Mouse (Mus musculus) midbrain, embryonic 13.5 days (tissue): ENCODE measurements around the gene Zdhhc18. TPM values are rescaled to one million over a fixed set of nuclear protein-coding genes. Genes with fewer than 3 reads are reported as not detected.

ENCODE experiments used
- ATAC-seq: fragments of 200-750 bp; cut with Nextera tagmentation; 2 replicates; pipeline ENCODE4 v1.8.0; 2017; ENCODE audit warnings: mild to moderate bottlenecking, moderate TSS enrichment, moderate library complexity
- H3K27ac ChIP-seq: fragments of 300-500 bp; sonication (generic); 2 replicates; pipeline ENCODE4 v1.5.1; 2015; ENCODE audit warnings: inconsistent platforms, mild to moderate bottlenecking, moderate library complexity
- H3K27me3 ChIP-seq: fragments of 300-500 bp; sonication (generic); 2 replicates; pipeline ENCODE4 v1.6.1; 2015; ENCODE audit warnings: mild to moderate bottlenecking, inconsistent platforms
- H3K36me3 ChIP-seq: fragments of 300-500 bp; sonication (generic); 2 replicates; pipeline ENCODE4 v1.6.1; 2015; ENCODE audit warnings: mild to moderate bottlenecking, inconsistent platforms
- H3K4me1 ChIP-seq: fragments of 300-500 bp; sonication (generic); replicated peaks from 2 replicates; pipeline ENCODE4 v1.6.1; 2015; ENCODE audit warnings: inconsistent platforms
- H3K4me2 ChIP-seq: fragments of 300-500 bp; sonication (generic); replicated peaks from 2 replicates; pipeline ENCODE4 v1.6.1; 2015; ENCODE audit warnings: moderate library complexity, mild to moderate bottlenecking, inconsistent platforms
- H3K4me3 ChIP-seq: fragments of 300-500 bp; sonication (generic); replicated peaks from 2 replicates; pipeline ENCODE4 v1.5.1; 2015; ENCODE audit warnings: mild to moderate bottlenecking, inconsistent platforms
- H3K9ac ChIP-seq: fragments of 300-500 bp; sonication (generic); replicated peaks from 2 replicates; pipeline ENCODE4 v1.6.1; 2015; ENCODE audit warnings: mild to moderate bottlenecking, inconsistent platforms
- H3K9me3 ChIP-seq: fragments of 300-500 bp; sonication (generic); 2 replicates; pipeline ENCODE4 v1.6.1; 2016; ENCODE audit warnings: mild to moderate bottlenecking, inconsistent platforms
- WGBS: fragments of 180-500 bp; shearing (Covaris S2); methylation state at CpG from one replicate; pipeline ENCODE4 v1.1.7; 2015; 5-methylcytosine and 5-hydroxymethylcytosine counted together
- polyA plus RNA-seq: library from polyadenylated mRNA; unstranded; fragments of >200 nt; fragmentation: Nextera tagmentation; extraction: Ambion mirVana; gene quantifications from 2 replicates; pipeline ENCODE4 v1.2.1, GENCODE M21; 2015

Gene Zdhhc18
- polyA plus RNA-seq, 1 experiment from 2014 or later = 3.5 TPM

GRCm38 (mm10) chr4:133673666-133674330, 23.8 kb upstream of the Zdhhc18 start:
- 44% methylated on average over 10 of the region's 10 CpGs for WGBS
- Histone ChIP-seq H3K9me3 (no peaks in the 10 kb centered on the region), H3K4me3 (no peak overlapping the region), H3K9ac (peak overlapping the region; percentile 85; the same call in 1 of the 2 replicates), H3K4me2 (peak overlapping the region; percentile 79; the same call in 1 of the 2 replicates), H3K36me3 (peaks cover 5% of the 10 kb centered on the region; the same call in 1 of the 2 replicates), H3K27me3 (no peaks in the 10 kb centered on the region), H3K27ac (no peak overlapping the region), H3K4me1 (peaks cover 55% of the 10 kb centered on the region)
- no peak for ATAC-seq

GRCm38 (mm10) chr4:133672845-133673647, 23.1 kb upstream of the Zdhhc18 start:
- WGBS = 5% methylated on average over 24 of the region's 24 CpGs
- peak overlapping the region; percentile 70 for H3K4me3 ChIP-seq
- H3K9ac ChIP-seq = peak overlapping the region; percentile 85
- H3K4me2 ChIP-seq = peak overlapping the region; percentile 79
- H3K9me3 ChIP-seq = no peaks in the 10 kb centered on the region
- H3K36me3 ChIP-seq = peaks cover 8% of the 10 kb centered on the region
- H3K27ac ChIP-seq = peak overlapping the region; percentile 96
- H3K4me1 ChIP-seq = peaks cover 55% of the 10 kb centered on the region
- no peaks in the 10 kb centered on the region for H3K27me3 ChIP-seq
- ATAC-seq = no peak; the same call in 1 of the 2 replicates

GRCm38 (mm10) chr4:133671881-133672844, 22.2 kb upstream of the Zdhhc18 start, which contains the start of gene Pigv:
Pigv (minus strand) TSS chr4:133672647.
- peak; percentile 92 for ATAC-seq
- H3K27me3 ChIP-seq = no peaks in the 10 kb centered on the region
- peaks cover 13% of the 10 kb centered on the region; the same call in 1 of the 2 replicates for H3K36me3 ChIP-seq
- under 1% methylated on average over 54 of the region's 76 CpGs for WGBS
- H3K4me1 ChIP-seq = peaks cover 53% of the 10 kb centered on the region
- H3K9ac ChIP-seq = peak within 1 kb of the TSS; percentile 85
- peak within 1 kb of the TSS; percentile 79 for H3K4me2 ChIP-seq
- H3K9me3 ChIP-seq = no peaks in the 10 kb centered on the region
- H3K27ac ChIP-seq = peak within 1 kb of the TSS; percentile 96
- H3K4me3 ChIP-seq = peak within 1 kb of the TSS; percentile 70

GRCm38 (mm10) chr4:133671184-133671880, 21.4 kb upstream of the Zdhhc18 start:
- peak overlapping the region; percentile 96 for H3K27ac ChIP-seq
- peak overlapping the region; percentile 85 for H3K9ac ChIP-seq
- no peaks in the 10 kb centered on the region for H3K27me3 ChIP-seq
- H3K9me3 ChIP-seq = no peaks in the 10 kb centered on the region
- H3K4me2 ChIP-seq = peak overlapping the region; percentile 79
- peak overlapping the region; percentile 70 for H3K4me3 ChIP-seq
- WGBS = 5% methylated on average over 13 of the region's 13 CpGs
- ATAC-seq = no peak
- H3K36me3 ChIP-seq = peaks cover 16% of the 10 kb centered on the region
- H3K4me1 ChIP-seq = peaks cover 48% of the 10 kb centered on the region

GRCm38 (mm10) chr4:133669652-133670210, 19.8 kb upstream of the Zdhhc18 start:
- no peak overlapping the region for H3K27ac ChIP-seq
- no peak overlapping the region for H3K9ac ChIP-seq
- H3K36me3 ChIP-seq = peaks cover 25% of the 10 kb centered on the region
- 72% methylated on average over 6 of the region's 6 CpGs for WGBS
- ATAC-seq = no peak
- H3K9me3 ChIP-seq = no peaks in the 10 kb centered on the region
- H3K4me1 ChIP-seq = peaks cover 35% of the 10 kb centered on the region
- H3K27me3 ChIP-seq = no peaks in the 10 kb centered on the region
- no peak overlapping the region for H3K4me2 ChIP-seq
- H3K4me3 ChIP-seq = no peak overlapping the region

- Histone ChIP-seq H3K9me3 (no peaks in the 10 kb centered on the region), H3K36me3 (peaks cover 30% of the 10 kb centered on the region), H3K27me3 (no peaks in the 10 kb centered on the region), H3K4me1 (peaks cover 28% of the 10 kb centered on the region), H3K9ac (no peak overlapping the region), H3K4me2 (no peak overlapping the region), H3K27ac (no peak overlapping the region), H3K4me3 (no peak overlapping the region)
- ATAC-seq = no peak
- WGBS = 86% methylated on average over 3 of the region's 3 CpGs
Observed at GRCm38 (mm10) chr4:133668537-133668936, 18.6 kb upstream of the Zdhhc18 start.

GRCm38 (mm10) chr4:133666199-133666598, 16.2 kb upstream of the Zdhhc18 start:
- no peaks in the 10 kb centered on the region for H3K9me3 ChIP-seq
- H3K9ac ChIP-seq = no peak overlapping the region
- H3K4me2 ChIP-seq = no peak overlapping the region
- H3K27me3 ChIP-seq = no peaks in the 10 kb centered on the region
- WGBS = 92% methylated on average over 6 of the region's 6 CpGs
- H3K4me1 ChIP-seq = peaks cover 14% of the 10 kb centered on the region
- no peak overlapping the region for H3K4me3 ChIP-seq
- H3K27ac ChIP-seq = no peak overlapping the region
- H3K36me3 ChIP-seq = peaks cover 39% of the 10 kb centered on the region
- ATAC-seq = no peak

- Histone ChIP-seq H3K4me3 (no peak overlapping the region), H3K4me1 (peaks cover 15% of the 10 kb centered on the region), H3K36me3 (peaks cover 39% of the 10 kb centered on the region), H3K27me3 (no peaks in the 10 kb centered on the region), H3K4me2 (no peak overlapping the region), H3K9ac (0 out of 2 replicates have a peak overlapping the region, but pooled peaks have one; percentile 20), H3K27ac (0 out of 2 replicates have a peak overlapping the region, but pooled peaks have one; percentile 35), H3K9me3 (no peaks in the 10 kb centered on the region)
- no peak for ATAC-seq
- 51% methylated on average over 11 of the region's 11 CpGs for WGBS
Observed at GRCm38 (mm10) chr4:133665118-133665517, 15.2 kb upstream of the Zdhhc18 start.

GRCm38 (mm10) chr4:133662945-133663344, 13.0 kb upstream of the Zdhhc18 start:
- Histone ChIP-seq H3K36me3 (peaks cover 30% of the 10 kb centered on the region), H3K4me3 (no peak overlapping the region), H3K4me2 (no peak overlapping the region), H3K27me3 (no peaks in the 10 kb centered on the region), H3K27ac (no peak overlapping the region), H3K9ac (no peak overlapping the region), H3K4me1 (peaks cover 18% of the 10 kb centered on the region), H3K9me3 (no peaks in the 10 kb centered on the region)
- WGBS = 85% methylated on average over 8 of the region's 8 CpGs
- no peak for ATAC-seq

GRCm38 (mm10) chr4:133662421-133662820, 12.5 kb upstream of the Zdhhc18 start:
- H3K4me3 ChIP-seq = no peak overlapping the region
- no peaks in the 10 kb centered on the region for H3K27me3 ChIP-seq
- H3K36me3 ChIP-seq = peaks cover 26% of the 10 kb centered on the region
- H3K4me1 ChIP-seq = peaks cover 18% of the 10 kb centered on the region
- no peak overlapping the region for H3K27ac ChIP-seq
- ATAC-seq = no peak
- H3K4me2 ChIP-seq = no peak overlapping the region
- H3K9ac ChIP-seq = no peak overlapping the region
- H3K9me3 ChIP-seq = no peaks in the 10 kb centered on the region
- WGBS = 93% methylated on average over 8 of the region's 8 CpGs
